Mouse (Mus musculus): ENCODE results near the gene Colq. TPM values are rescaled to one million over a fixed set of nuclear protein-coding genes. Genes with fewer than 3 reads are reported as not detected.

The Colq gene
- polyA plus RNA-seq, 1 experiment from 2014 or later: not detected

DNA sequence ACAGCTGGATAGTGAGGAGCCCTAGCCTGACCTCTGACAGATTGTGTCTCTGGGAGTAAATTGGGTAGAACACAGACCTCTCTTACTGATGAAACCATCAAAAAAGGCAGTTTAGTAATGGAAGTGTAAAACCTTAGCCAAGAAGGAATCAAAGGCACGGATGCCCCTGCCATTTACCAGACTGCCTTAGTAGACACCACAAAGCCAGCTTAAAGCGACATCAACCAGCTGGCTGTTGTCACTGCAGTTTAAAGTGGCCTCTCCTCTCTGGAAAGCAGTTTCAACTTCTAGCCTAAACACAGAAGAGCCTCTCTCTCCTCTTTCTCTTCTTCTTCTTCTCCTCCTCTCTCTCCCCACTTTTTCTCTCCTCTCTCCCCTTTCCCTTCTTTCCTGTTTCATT lies 69.8 kb downstream of the Colq start:
- H3K79me2 ChIP-seq (ENCODE audit: inconsistent target): no peaks in the 10 kb centered on the region
- no peak overlapping the region for H3K4me3 ChIP-seq (ENCODE audit: inconsistent target)
- 89% methylated on average over 2 of the region's 2 CpGs for WGBS (ENCODE audit: missing documents)
- H3K27ac ChIP-seq: no peak overlapping the region
- no peaks in the 10 kb centered on the region for H3K36me3 ChIP-seq (ENCODE audit: inconsistent target)

DNA sequence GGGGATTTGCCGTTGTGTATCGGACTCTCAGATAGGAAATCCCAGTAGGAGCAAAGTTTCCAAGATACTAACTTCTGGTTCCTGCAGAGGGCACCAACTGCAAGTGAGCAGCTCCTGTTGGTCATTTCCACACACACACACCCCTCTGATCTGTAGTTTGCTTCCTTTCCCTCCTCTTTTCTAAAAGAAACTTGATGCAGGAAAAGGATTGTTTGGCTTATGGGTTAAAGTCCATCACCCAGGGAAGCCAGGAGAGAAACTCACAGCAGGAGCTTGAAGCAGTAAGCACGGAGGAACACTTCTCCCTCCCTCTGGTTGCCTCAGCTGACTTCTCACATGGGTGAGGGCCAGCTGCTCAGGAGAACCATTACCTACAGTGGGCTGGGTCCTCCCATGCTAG lies 72.0 kb downstream of the Colq start:
- Histone ChIP-seq H3K4me3 (ENCODE audit: inconsistent target) (no peak overlapping the region), H3K36me3 (ENCODE audit: inconsistent target) (no peaks in the 10 kb centered on the region), H3K27ac (no peak overlapping the region), H3K79me2 (ENCODE audit: inconsistent target) (no peaks in the 10 kb centered on the region)
- 44% methylated on average over 3 of the region's 3 CpGs for WGBS (ENCODE audit: missing documents)

DNA sequence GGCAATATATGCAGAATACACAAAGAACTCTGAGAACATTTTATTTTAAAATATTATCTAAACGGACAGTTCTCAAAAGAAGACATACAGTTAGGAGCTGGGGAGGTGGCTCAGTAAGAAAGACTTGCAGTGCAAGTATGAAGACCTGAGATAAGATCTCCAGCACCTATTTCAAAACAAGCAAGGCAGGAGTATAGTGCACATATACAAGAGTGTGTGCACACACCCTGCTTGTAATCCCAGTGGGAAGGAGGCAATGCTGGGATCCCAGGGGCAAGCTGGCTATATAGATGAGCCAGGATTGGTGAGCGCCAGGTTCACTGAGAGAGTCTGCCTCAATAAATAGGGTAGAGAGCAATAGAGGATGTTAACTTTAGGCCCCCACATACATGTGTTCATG lies 75.2 kb downstream of the Colq start:
- Histone ChIP-seq H3K4me3 (ENCODE audit: inconsistent target) (no peak overlapping the region), H3K79me2 (ENCODE audit: inconsistent target) (no peaks in the 10 kb centered on the region), H3K36me3 (ENCODE audit: inconsistent target) (no peaks in the 10 kb centered on the region), H3K27ac (no peak overlapping the region)
- WGBS (ENCODE audit: missing documents): 94% methylated on average over 2 of the region's 2 CpGs

DNA sequence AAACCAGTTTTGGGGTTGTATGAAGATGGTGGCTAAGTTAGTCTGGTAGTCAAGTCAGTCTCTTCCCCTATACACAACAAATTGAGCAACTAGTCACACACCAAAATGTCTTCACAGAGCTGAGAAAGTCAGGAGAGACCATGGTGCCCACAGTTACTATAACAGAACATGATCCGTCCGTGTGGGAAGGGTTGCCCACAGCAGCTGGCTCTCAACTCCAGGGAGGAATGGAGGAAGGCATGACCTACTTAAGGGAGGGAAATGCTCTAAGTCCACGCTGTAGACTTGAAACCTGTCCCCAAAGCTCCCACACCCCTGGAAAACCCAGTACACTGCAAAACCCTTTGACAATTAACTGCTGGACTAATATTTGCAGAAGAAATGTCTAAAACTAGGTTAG lies 80.8 kb downstream of the Colq start:
- WGBS (ENCODE audit: missing documents): 98% methylated on average over 3 of the region's 3 CpGs
- H3K79me2 ChIP-seq (ENCODE audit: inconsistent target): no peaks in the 10 kb centered on the region
- H3K4me3 ChIP-seq (ENCODE audit: inconsistent target): no peak overlapping the region
- peaks cover 49% of the 10 kb centered on the region for H3K36me3 ChIP-seq (ENCODE audit: inconsistent target)
- H3K27ac ChIP-seq: no peak overlapping the region

DNA sequence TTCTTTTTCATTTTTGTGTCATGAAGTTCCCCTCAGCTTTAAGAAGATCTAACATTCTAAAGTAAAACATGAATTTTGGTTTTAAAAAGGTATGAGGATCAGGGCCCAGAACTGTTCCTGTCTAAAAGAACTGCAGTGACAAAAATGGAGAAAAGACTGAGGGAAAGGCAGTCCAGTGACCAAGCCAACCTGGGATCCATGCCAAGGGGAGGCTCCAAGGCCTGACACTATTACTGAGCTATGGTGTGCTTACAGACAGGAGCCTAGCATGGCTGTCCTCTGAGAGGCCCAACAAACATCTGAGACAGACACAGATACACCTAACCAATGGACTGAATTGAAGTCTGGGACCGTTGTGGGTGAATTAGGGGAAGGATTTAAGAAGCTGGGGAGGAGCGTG lies 81.2 kb downstream of the Colq start:
- Histone ChIP-seq H3K36me3 (ENCODE audit: inconsistent target) (peaks cover 53% of the 10 kb centered on the region), H3K79me2 (ENCODE audit: inconsistent target) (no peaks in the 10 kb centered on the region), H3K27ac (no peak overlapping the region), H3K4me3 (ENCODE audit: inconsistent target) (no peak overlapping the region)
- 94% methylated on average over 2 of the region's 2 CpGs for WGBS (ENCODE audit: missing documents)

DNA sequence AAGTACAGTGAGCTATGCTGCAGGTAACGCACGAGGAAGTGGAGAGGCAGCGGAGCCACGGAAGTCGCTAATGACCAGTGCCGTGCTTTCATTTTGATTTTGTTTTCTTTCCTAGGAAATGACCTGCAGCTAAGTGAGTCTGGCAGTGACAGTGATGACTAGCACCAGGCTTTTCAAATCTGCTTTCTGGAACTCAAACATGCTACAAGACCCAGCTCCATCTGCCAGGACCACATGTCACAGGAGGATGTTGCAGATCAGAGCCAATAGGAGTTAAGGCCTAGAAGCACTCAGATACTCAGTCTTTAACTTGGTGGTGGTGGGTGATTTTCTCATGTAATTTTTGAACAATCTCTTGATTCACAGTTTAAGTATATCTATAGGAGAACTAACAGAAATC lies 84.7 kb downstream of the Colq start:
- H3K79me2 ChIP-seq (ENCODE audit: inconsistent target): no peaks in the 10 kb centered on the region; the same call in 1 of the 2 replicates
- no peak overlapping the region for H3K4me3 ChIP-seq (ENCODE audit: inconsistent target)
- 94% methylated on average over 6 of the region's 6 CpGs for WGBS (ENCODE audit: missing documents)
- peaks cover 88% of the 10 kb centered on the region for H3K36me3 ChIP-seq (ENCODE audit: inconsistent target)
- no peak overlapping the region for H3K27ac ChIP-seq

DNA sequence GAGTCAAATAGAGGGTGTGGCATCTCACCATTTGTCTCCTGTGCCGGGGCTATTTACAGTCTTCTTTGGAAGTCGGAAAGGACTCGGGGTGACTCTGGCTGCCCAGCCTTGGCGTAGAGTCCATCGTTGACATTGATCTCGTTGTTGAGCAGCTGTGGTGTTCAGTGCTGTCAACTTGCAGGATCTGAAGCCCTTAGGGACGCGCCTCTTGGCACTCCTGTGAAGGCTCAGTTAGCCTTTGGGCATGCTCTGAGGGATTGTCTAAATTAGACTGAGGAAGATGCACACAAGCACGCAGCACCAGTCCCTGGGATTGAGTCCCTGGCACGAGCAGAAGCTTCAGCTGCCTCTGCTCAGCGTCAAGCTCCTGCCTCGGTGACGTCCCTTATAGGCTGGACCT lies 87.7 kb downstream of the Colq start:
- no peak overlapping the region for H3K27ac ChIP-seq
- peaks cover 94% of the 10 kb centered on the region for H3K36me3 ChIP-seq (ENCODE audit: inconsistent target)
- 94% methylated on average over 13 of the region's 13 CpGs for WGBS (ENCODE audit: missing documents)
- H3K4me3 ChIP-seq (ENCODE audit: inconsistent target): no peak overlapping the region
- peaks cover 26% of the 10 kb centered on the region for H3K79me2 ChIP-seq (ENCODE audit: inconsistent target)

DNA sequence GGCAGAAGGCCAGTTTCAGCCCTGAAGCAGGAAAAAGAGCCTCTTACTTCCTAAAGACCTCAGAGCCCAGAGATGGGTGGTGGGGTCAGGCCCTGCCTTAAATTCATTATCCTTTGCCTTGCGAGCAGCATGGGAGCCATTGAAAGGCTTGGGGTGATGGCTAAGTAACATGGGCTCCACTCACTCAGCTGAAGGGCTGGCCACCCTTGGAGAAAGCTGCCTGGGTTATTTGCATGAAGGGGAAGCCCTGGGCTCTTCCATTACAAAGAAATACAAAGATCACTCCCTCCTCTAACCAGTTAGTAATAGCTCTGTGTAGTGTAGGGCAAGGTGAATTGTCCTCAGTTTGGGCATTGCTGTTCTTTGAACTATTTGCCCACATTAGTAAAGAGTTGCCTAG lies 91.6 kb downstream of the Colq start:
- peaks cover 63% of the 10 kb centered on the region for H3K36me3 ChIP-seq (ENCODE audit: inconsistent target)

DNA sequence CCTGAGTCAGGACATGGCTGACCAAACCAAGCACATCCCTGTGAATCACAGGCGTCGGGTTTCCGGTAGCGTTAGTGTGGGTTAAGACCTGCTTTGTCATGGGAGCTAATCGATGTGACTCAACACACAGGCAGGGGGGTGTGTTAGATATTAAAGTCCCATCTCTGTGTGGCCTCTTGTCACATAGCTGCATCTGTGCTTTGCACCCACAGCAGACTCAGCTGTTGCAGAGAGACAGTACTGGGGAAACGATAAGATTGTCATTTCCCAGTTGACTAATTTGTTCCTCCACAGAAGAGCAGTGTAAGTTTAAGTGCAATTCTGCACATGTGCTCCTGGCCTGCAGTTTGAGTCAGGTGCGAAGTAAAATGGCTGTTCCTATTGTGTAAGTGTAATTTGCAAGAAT lies 94.9 kb downstream of the Colq start:
- H3K27ac ChIP-seq: peak overlapping the region; percentile 70

More for the DNA sequence above, 91.6 kb downstream of the Colq start:
- WGBS (ENCODE audit: missing documents): 100% methylated on average over 1 of the region's 1 CpGs
- no peak overlapping the region for H3K27ac ChIP-seq
- peaks cover 62% of the 10 kb centered on the region for H3K79me2 ChIP-seq (ENCODE audit: inconsistent target)
- H3K4me3 ChIP-seq (ENCODE audit: inconsistent target): no peak overlapping the region

DNA sequence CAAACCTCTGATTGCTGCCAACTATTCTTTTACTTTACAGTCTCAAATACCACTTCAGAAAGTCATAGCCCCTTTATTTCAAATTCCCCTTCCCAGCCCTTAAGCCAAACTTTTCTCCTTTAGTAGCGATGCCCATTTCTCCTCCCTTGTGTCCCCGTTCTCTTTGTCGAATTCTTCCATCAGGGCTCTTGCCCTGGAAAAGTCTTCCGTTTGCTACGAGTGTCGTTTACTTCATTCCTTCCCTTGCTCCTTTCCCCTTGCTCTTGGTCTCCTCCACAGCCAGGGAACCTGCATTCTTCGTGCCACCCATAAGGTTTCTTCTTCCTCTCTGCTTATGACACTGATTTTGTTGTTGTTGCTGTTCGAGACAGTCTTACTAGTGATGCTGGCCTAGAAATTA lies 95.6 kb downstream of the Colq start:
- H3K4me3 ChIP-seq (ENCODE audit: inconsistent target): peak overlapping the region; percentile 97
- WGBS (ENCODE audit: missing documents): 1% methylated on average over 8 of the region's 8 CpGs
- H3K27ac ChIP-seq: peak overlapping the region; percentile 70
- H3K79me2 ChIP-seq (ENCODE audit: inconsistent target): peaks cover 96% of the 10 kb centered on the region
- peaks cover 38% of the 10 kb centered on the region for H3K36me3 ChIP-seq (ENCODE audit: inconsistent target)

More for the DNA sequence above, 94.9 kb downstream of the Colq start:
- Histone ChIP-seq H3K36me3 (ENCODE audit: inconsistent target) (peaks cover 43% of the 10 kb centered on the region), H3K4me3 (ENCODE audit: inconsistent target) (peak overlapping the region; percentile 97), H3K79me2 (ENCODE audit: inconsistent target) (peaks cover 94% of the 10 kb centered on the region)
- WGBS (ENCODE audit: missing documents): 7% methylated on average over 7 of the region's 7 CpGs

DNA sequence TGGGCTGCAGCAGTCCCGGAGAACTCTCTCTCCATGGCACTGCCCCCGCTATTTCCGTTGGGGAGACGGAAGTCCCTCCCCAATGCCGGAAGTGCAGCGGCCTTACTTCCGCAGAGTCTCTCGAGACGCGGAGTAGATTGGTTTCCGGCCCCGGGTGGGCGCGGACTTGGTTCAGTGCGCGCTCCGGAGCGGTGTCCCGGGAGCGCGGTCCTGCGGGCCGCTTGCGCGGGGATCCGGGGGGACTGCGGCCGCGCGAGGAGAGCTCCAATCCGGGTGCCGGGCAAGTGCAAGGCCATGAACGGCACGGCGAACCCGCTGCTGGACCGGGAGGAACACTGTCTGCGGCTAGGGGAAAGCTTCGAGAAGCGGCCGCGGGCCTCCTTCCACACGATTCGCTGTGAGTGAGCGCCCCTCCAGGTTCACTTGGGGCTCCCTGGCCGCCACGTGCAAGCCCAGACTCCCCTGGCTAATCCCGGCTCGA lies 96.1 kb downstream of the Colq start, which contains the start of gene Mettl6:
Gene Mettl6, minus strand, starts transcription at position 66 of the 481 bp plus-strand sequence.
- H3K79me2 ChIP-seq (ENCODE audit: inconsistent target): peaks cover 97% of the 10 kb centered on the region
- H3K4me3 ChIP-seq (ENCODE audit: inconsistent target): peak within 1 kb of the TSS; percentile 97
- H3K36me3 ChIP-seq (ENCODE audit: inconsistent target): peaks cover 33% of the 10 kb centered on the region
- under 1% methylated on average over 47 of the region's 49 CpGs for WGBS (ENCODE audit: missing documents)
- peak within 1 kb of the TSS; percentile 89 for H3K27ac ChIP-seq

DNA sequence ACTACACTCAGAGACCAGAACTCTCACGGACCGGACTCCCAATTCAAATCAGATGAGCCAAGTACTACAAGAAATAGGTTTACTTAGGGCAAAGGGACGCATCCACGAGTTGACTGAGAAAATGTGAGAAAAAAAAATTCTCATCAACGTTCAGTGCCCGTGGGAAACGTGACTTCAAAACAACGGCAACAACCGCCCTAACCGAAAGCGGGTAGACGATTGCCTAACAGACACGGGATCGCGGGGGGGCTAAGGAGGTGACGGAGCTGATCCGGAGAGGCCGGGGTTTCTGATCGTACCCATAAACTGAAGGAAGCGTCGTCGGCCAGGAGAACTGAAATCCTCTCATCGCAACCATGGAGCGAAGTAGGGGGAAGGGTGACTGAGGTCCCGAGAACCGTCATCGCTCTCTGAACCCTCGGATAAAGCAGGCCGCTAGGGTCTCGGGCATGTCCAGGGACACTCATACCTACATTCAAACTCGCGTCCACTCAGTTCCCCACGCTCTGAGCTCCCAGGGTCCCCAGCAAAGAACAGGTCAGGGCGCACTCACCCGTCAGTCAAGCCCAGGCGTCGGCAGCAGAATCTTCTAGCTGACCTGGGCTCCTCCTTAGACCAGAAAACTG lies 96.7 kb downstream of the Colq start, which contains the start of gene Eaf1:
Gene Eaf1, plus strand, starts transcription at position 51 of the 626 bp plus-strand sequence.
- 1% methylated on average over 33 of the region's 37 CpGs for WGBS (ENCODE audit: missing documents)

DNA sequence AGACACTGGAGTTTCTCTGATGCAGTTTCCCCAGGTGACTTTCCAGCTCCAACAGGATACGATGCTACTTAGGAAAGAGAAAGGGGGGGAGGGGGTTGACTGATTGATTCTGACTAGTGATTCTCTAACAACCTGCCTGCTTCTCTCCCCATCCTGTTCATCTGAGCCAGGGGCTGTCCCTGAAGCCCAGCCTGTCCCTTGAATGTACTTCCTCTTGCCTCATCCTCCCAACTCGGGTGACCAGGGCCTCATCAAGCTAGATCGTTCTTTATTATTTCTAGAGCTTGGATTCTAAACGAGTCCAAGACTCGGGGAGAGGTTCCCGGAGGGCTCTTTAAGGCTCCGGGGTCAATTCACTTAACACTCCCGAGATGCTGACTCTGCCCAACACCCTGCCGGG lies 97.2 kb downstream of the Colq start:
- Histone ChIP-seq H3K79me2 (ENCODE audit: inconsistent target) (peaks cover 97% of the 10 kb centered on the region), H3K36me3 (ENCODE audit: inconsistent target) (peaks cover 31% of the 10 kb centered on the region; the same call in 1 of the 2 replicates), H3K27ac (peak overlapping the region; percentile 89), H3K4me3 (ENCODE audit: inconsistent target) (peak overlapping the region; percentile 97)
- WGBS (ENCODE audit: missing documents): 14% methylated on average over 9 of the region's 9 CpGs

More for the DNA sequence above, 96.7 kb downstream of the Colq start, which contains the start of gene Eaf1:
- Histone ChIP-seq H3K27ac (peak within 1 kb of the TSS; percentile 89), H3K79me2 (ENCODE audit: inconsistent target) (peaks cover 97% of the 10 kb centered on the region), H3K4me3 (ENCODE audit: inconsistent target) (peak within 1 kb of the TSS; percentile 97), H3K36me3 (ENCODE audit: inconsistent target) (peaks cover 33% of the 10 kb centered on the region)

DNA sequence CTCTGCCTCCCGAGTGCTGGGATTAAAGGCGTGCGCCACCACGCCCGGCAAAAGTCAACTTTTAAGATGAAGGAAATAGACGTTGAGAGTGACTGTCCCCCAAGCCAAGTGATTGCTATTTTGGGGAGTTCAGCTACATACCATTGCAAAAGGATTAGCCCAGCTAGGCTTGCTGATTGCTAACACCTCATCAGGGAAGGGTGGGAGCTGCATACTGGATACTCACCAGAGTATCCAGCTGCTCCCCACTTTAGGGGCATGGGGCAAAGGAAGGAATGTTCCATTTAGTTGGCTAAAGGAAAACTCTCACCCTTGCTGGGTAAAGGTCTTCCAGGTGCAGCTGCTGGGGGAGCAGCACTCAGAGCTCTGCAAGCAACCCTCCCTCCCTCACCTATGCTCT lies 103.1 kb downstream of the Colq start:
- Histone ChIP-seq H3K79me2 (ENCODE audit: inconsistent target) (peaks cover 51% of the 10 kb centered on the region), H3K27ac (no peak overlapping the region), H3K4me3 (ENCODE audit: inconsistent target) (no peak overlapping the region), H3K36me3 (ENCODE audit: inconsistent target) (peaks cover 70% of the 10 kb centered on the region)
- WGBS (ENCODE audit: missing documents): 97% methylated on average over 6 of the region's 6 CpGs

DNA sequence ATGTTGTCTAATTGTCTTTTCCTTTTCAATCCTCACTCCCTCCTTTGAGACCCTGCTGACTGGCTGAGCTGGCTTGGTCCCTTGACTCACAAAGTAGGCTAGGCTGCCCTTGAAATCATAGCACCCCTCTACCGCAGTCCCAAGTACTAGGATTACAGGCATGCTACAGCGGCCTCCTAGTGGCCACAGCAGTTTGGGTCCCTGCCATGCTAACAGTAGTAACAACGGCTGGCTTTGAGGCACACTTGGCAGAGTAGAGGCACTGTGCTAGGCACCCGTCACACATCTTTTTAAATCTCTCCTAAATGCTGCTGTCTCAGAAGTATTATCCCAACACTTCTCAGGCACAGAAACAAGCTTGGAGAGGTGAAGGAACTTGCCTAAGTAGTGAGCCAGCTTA lies 104.7 kb downstream of the Colq start:
- Histone ChIP-seq H3K79me2 (ENCODE audit: inconsistent target) (peaks cover 35% of the 10 kb centered on the region), H3K36me3 (ENCODE audit: inconsistent target) (peaks cover 67% of the 10 kb centered on the region), H3K4me3 (ENCODE audit: inconsistent target) (no peak overlapping the region), H3K27ac (no peak overlapping the region)
- WGBS (ENCODE audit: missing documents): 82% methylated on average over 4 of the region's 4 CpGs
